Mouse (Mus musculus) kidney, postnatal 10 days (tissue): ENCODE data around the gene Palld.

Experiments
- DNase-seq: peaks from one replicate; pipeline ENCODE4 v3.0.0; 2021; ENCODE audit warnings: mixed read lengths

The Palld gene

DNA sequence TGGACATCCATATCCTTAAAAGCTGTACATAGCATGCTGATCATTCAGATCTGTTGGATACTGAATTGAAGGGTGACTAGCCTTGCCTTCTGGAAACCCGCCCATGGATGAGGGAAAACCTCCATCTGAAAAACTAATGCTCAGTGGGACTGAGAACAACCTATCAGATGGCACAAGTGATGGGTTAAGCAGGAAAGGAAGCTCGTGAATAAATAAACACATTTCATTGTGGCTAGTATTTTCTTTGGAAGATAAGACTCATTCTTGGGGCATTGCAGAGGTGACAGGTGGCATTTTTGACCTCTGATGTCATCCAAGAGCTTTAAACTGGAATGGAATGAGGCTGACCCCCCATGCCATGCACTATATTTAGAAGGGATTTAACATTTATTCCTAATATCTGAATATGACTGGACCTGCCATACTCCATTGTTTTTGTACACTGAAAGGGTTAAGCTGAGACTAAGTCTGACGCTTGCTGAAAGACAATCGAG lies 128.8 kb downstream of the Palld start:
- DNase-seq: no peak

DNA sequence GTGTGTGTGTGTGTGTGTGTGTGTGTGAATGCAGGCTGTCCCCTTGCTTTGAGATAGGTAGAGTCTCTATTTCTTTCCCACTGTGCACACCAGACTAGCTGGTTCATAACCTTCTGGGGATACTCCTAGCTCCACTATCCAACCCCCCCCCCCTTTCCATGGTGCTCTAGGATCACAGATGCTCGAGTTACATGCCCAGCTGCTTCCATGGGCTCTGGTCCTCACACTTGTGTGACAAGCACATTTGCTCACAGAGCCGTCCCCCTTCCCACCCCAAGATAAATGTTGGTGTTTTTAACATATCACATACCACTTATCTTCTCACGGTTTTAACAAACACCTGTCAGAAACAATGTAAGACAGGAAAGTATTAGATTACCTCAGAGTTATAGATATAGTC lies 131.2 kb downstream of the Palld start:
- no peak for DNase-seq

DNA sequence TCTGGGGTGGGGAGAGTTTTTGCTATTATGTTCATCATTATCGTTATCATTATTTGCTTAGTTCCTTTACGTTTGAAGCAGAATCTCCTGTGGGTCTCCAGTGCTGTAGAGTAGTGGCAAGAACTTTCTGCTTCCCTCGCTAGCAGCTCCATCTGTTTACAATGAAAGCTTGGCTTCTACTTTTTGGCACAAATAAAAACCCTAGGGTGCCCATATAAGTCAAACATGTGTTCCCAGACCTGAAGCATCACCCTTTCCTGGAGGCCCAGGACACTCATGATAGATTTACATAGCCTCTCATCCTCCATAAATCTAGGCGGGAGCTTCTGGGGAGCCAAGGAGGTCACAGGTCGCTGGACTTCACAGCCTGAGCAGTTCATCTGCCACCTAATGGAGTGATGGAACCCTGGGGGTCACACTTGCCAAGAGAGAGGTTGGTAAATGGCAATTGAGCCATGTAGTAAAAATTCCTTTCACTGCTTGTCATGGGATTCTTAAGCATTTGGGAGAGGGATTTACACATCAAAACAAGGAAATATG lies 133.1 kb downstream of the Palld start:
- no peak for DNase-seq

DNA sequence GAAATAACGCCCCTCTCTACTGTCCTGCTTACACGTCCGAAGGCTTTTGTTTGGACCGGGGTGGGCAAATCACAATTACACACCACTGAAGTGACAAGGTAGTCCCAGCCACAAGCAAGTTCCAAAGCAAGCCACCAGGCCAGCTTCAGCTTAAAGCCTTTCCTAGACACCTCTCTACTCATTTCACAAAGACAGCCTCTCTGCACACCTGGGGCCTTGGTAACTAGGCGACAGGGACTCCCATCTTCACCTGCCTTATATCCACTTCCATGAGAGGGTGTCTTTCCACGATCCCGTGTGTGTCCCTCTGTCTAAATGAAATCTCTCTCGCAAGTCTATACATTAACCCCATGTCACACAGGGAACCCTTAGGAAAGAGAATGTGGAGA lies 142.3 kb downstream of the Palld start:
- DNase-seq: no peak

DNA sequence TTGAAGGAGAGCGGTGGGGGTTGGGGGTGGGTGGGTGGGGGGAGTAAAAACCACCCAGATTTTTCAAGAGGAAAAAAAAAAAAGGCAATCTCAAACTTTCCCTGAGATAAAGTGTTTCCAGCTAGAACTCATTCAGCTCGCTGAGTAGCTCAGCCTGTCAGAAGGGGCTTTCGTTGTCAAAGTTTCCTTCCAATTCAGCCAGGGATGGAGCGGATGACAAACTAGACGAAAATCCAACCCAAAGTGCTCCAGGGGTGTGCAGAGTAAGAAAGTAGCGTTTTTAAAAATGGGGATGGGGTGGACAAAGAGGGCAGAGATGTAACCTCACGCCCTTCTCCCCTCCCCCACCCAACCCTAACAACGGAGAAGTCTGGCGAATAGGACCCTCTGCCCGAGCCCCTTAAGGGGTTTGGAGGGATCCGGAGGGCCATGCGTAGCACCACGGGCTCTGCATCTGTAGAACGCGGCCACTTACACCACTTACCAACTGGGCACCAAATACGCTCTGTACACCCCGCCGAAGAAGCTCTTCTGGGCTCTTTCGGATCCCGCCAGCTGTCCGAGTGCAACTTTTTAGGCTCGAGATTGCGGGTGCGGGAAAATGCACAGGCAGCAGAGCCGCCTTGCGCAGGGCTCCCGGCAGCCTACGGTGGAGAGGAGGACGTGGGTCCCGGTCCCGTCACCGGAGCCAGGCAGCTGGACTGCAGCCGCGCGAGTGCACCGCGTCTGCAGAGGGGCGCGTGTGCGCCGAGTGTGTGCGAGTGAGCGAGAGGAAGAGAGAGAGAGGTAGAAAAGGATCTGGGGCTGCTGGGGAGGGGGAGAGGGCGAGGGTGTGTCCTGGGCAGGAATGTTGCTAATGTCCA lies 142.9 kb downstream of the Palld start:
- peak; percentile 60 for DNase-seq

DNA sequence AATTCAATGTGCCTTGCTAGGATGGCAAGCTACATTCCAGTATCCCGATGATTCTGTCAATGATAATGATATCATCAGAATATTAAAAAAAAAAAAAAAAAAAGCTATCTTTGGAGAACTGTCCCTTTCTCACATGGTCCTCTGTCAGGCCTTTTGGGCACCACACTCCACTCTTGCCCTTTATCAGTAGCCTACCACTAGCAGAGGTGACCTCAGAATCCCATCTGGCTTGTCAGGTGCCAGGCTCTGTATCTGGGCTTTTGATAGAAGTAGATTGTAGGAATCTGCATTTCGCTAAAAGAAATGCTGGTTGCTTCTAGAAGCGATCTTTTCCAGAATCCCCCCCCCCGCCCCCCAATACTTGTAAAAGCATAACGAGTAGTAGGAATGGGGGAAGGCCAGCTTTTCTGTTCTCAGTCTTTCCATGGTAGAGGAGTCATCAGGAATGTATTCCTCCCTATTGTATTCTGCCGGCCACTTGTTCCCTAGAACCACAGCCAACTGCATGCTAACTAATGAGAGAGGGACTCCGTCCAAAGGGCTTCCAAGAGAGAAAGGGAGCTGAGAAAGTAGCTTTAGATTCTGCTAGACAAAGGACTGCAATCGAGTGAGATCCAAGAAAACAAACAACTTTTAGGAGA lies 143.7 kb downstream of the Palld start:
- DNase-seq: no peak

DNA sequence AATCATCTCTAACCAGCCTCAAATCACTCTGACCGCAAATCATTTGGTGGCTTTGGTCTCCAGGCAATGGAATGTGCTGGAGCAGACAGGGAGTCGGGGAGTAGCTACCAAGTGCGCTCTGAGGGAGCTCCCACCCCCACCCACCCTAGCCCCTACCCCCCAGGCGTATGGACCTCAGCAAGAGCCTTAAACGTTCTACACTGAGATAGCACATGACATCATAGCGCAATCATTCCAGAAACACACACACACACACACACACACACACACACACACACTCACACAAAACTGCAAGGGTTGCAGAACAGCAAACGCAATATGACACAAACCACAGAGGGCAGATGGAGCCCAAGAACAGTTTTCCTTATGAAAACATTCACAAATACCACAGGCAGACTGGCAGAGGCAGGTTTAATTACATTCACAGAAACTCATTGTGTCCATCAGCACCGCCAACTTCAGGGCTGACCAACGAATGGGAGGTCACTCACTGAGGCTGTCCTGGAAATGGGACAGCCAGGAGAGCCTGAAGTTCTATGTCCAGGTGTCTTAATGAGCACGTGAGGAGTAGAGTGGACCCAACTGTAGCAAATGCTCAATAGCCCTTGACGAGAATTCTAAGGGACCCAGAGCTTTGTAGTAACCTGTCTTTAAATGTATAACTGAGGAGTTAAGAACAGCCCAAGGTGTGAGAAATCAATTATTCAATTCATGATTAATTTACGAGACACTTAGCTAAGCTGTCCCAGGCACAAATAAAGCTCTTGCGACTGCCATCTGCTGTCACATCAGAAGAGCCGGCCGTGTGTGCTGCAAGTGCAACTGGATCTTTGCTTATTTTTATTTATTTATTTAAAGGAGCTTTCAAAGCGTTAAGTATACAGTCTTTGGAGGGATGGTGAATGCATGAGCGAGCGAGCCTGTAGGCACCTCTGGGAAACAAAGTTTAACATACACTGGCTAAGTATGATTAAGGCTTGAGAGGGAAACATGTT lies 145.2 kb downstream of the Palld start:
- DNase-seq: peak; percentile 18

DNA sequence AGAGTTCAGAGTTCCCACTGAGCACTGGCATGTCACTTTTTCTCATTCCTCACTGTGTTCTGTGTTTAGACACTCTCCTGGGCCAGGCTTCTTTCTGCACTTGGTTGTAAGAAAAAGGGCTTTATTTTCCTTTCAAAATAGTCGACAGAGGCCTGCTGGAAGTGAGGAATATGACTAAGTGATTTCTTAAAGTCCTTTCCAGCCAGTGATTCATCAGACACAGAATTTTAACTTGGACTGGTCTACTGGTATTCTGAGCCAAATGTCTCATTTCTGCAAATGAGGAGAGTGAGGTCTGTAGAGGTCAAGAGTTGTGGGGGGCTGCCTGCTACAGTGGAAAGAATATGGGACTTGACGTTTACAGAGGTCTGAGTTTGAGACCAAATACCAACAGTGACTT lies 147.3 kb downstream of the Palld start:
- DNase-seq: no peak

DNA sequence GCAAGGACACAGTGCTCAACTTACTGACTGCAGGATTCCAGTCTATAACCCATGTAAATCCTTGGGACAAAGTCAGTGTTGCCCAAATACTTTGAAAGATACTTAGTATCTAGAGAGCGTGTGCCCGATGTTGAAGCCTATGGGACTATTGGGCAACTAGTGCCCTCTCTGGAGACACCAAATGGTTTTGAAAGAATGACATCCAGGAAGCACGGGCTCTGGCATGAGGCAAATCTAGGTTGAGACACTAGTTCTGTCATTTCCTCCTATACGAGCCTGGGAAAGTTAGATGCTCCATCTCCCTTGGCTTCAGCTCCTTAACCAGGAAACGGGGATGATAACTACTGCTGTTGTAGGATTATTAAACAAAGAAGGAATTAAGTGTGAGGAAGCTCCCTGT lies 155.4 kb downstream of the Palld start:
- no peak for DNase-seq

DNA sequence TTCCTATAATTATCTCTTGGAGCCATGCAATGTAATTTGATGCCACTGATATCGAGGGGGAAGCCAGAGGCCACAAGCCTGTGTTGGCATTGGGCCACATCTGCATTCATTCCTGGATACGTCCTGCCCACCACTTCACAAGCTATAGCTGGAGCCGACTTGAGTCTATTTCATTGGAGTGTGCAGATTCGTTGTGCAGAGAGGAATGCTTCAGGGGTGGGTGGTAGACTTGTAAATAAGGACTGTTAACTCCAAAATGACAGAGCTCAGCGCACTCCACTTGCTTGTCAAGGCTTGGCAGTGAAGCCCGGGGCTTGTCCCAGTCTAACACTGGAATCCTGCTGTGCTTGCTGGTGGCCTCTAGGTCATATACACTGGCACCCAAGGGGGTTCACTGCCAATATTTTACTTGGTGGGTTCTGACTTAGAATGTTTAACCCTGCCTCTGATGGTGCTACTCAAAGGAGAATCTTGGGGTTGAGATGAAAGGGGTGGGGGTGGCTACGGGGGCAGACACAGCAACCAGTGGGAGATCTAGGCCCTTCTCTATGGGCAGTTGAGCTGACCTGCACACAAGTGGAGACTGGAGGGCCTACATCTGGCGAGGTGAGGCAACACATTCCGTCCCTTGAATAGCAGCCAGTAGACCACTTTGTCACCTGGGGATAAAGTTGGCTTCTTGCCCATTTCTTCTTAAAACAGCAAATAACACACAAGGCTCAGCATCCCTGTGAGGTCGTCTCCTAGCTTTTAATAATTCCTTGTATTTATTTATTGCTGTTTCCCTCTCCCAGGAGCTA lies 157.1 kb downstream of the Palld start:
- DNase-seq: no peak

DNA sequence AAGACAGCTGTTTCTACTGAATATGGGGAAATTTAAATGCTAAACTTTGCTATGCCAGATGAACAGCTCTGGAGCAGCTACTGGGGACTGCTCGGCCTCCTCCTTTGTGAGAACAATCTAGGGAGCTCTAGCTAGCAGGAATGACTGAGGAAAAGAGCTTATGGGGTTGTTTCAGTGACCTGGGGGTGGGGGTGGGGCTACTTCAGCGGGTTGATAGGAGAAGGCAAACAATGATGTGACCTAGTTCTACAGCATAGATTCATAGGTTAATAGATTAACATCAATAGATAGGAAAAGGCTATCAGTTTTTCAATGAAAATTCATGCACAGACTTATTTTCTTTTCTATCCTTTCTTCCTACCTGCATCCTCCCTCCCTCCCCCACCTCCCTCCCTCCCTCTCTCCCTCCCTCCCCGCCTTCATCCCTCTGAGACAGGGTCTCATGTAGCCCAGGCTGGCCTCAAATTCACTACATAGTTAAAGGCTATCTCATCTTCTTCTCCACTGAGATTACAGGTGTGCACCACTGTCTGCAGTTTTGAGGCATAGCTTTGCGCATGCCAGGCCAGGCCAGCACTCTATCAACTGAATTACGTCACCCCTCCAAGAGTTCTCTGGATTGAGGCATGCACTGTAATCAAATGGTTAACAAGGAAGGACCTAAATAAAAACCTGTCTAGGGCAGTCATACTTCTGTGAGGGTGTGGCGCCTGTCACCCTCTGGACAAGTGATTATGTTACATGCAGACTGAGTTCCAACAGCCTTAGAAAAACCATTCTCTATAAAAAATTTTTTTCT lies 158.5 kb downstream of the Palld start:
- no peak for DNase-seq

DNA sequence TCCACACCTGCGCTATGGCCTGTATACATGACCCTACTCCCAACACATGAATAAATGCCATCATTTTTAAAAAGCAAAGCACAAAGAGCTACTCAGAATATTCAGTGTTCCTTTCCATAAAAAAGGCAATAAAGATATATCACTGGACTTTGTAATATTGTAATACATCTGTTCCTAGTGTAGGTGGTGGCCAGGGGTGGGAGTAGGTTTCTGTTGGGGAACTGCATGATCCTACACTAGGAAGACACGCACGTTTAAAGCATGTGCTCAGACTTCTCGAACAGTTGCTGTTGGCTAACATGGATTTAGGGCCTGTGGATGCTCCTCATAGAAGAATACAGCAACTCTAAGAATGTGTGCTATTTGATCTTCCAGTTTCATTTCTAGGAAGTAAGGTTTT lies 165.0 kb downstream of the Palld start:
- DNase-seq: no peak

DNA sequence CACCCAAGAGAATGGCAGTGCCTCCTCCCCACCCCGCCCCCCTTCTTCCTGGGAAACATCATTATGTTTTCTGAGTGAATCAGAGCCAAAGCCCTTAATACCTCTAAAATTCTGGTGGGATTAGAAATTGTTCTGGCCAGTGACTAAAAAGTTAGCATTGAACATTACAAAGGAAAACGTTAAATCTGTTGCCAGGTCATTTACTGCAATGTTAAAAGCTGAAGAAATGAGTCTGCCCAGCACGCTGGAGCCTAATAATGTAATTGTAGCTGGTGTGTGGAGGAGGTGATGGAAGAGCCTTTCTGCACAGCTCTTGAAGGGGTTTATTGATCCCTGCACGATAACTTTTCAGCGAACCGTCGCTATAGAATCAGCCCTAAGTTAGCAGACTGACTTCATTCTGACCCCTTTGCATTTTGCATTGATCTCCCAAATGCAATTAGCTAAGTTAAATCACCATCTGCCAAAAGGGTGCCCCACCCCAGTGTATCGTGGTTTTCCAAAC lies 165.7 kb downstream of the Palld start:
- DNase-seq: no peak

DNA sequence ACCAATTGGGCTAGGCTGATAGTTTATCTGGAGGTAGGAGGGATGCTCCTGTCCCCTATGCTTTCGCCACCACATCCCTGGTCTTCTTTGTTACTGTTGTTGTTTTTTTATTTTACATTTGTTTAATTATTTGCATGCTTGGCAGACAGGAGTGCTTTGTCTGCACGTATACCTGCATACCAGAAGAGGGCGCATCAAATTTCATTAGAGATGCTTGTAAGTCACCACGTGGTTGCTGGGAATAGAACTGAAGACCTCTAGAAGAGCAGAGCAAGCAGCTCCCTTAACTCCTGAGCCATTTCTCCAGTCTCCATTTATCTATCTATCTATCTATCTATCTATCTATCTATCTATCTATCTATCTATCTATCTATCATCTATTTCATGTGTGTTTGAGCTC lies 166.4 kb downstream of the Palld start:
- no peak for DNase-seq

DNA sequence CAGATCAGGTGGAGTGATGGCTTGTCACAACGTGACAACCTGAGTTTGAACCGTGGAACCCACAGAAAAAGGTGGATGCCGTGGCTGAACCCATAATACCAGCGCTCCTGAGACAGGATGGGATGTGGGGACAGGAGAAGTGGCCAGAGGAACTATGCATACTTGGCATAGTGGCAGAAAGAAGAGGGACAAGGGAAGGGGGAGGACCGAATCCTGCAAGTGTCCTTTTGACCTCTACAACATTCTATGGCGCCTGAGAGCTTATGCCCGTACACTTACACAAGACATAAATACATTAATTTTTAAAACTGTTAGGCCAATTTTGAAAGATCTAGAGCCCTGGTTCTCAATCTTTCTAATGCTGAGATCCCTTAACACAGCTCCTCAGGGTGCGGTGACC lies 168.3 kb downstream of the Palld start:
- no peak for DNase-seq

DNA sequence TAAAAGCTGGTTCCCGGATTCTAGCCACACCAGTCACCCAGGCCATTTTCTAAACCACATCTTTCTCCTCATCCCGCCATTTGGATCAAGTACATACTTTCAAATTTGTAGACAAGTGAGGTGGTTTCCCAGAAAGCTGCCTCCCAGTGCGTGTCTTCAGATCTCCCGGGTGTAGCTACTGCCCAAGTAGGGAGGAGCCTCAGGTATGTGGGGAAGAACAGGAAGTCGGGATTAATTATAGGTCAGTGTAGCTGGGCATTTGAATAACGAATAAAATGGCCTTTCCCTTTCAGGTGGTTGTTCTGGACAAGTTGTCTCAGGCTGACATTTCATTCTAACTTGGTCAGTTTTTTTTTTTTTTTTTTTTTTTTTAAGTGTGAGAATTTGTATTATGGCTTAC lies 170.3 kb downstream of the Palld start:
- no peak for DNase-seq

DNA sequence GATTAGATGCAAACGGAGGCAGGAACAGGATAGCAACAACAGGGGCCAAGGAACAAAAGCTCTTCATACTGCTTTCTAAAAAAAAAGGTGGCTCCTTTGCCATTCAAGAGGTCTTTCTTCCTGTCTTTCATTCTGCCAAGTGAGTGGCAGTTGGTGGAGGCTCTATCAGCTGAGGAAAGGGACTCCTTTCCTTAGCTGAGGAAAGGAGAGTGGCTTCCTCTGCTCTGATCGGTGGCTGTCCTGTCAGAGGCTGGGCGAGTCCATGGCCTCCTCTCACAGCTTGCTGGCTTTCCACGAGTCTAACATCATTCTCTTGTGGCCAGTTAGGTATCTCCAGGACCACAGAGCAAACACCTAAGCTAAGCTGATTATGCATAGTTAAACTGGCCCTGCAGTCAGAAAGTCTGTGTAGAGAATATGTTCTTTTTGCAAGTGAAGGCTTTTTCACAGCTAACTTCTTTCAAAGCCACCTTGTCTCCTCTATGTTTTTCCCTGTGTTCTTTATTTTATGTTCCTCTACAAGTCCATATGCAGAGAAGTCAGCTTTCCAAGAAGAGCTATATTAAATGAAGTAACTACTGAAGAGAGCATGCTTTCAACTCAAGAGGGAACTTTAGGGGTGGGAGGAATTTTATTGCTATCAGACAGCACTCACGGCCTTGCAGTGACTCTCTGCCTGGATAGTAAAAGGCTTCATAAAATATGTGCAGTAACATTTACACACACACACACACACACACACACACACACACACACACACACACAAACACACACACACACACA lies 171.0 kb downstream of the Palld start:
- no peak for DNase-seq

DNA sequence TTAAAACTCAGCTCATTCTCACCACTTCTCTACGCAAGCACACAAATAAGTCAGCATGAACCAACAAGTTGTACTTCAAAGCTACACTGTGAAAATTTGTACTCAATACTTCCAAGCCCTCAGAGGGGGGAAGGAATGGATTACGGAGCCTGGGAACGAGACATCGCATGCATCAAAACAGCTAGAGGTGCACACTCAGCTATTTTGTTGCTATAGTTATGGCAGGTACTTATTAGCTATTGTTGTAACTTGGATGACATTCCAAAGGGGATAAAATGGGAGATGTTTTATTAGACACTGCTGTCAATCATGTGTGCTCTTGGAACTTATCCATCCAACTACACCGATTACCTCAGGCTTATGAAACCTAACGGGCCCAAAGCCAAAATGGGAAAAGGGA lies 171.8 kb downstream of the Palld start:
- DNase-seq: no peak

DNA sequence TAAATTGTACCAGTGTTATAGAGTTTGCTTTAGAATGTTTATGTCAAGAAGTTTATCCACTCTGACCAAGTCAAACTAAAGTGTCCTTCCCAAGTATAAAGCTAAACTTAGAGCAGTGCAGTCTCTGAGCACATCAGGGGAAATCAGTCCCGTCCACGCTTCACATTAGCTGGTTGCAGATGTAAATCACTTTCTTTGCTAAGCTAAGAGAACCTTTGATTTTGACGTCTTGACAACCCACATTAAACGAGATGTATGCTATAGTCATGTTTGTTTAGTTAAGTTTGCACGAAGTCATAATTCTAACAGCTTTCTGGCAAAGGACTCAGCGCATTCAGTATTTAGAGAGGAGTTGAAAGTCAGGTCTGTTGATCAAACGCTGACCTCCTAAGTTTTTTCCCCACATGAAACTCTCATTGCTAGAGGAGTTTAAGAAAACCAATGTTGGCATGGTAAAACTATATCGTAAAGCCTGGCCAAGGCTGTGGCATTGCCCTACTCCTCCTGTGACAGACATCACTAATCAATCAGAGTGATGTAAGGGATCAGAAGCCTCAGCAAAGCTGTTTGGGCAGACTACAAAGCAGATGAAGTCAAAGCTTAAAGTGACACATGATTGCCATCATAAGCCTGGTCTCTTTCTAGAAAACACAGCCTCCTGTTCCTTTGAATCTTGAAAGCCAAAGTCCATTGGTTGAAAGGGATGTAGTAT lies 177.0 kb downstream of the Palld start:
- DNase-seq: no peak
